Mouse (Mus musculus): Measurements from ENCODE around the gene Fat2. TPM values are rescaled to one million over a fixed set of nuclear protein-coding genes. Genes with fewer than 3 reads are reported as not detected.

The Fat2 gene
- polyA plus RNA-seq, 1 experiment from 2014 or later: 0.16 TPM

DNA sequence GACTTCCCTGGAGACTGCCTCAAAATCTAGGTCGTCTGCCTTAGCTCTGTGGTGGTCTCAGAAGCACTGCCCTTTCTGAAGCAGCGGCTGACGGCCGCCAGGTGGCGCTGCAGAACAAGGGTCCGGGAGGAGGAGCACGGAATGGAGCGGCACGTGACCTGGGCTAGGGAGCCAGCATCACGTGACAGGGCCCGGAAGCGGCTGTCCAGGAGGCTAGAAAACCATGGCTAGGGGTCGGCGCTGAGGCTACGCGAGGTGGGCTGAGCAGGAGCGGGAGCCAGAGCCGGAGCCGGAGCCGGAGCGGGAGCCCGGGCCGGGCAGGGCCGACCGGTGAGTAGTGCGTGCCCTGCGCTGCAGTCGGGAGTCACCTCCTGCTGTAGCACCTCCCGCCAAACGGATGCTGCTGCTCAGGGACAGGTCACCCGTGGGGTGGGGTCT, 132.2 kb downstream of the Fat2 start, which contains the start of gene Slc36a1:
Gene Slc36a1 (plus strand): TSS at position 192 of the 438 bp plus-strand sequence.
- peaks cover 8% of the 10 kb centered on the region; the same call in 1 of the 2 replicates for H3K4me1 ChIP-seq (ENCODE audit: control insufficient read depth, insufficient read depth, low read length)
- H3K27me3 ChIP-seq (ENCODE audit: control insufficient read depth, insufficient read depth, low read length): no peaks in the 10 kb centered on the region
- ATAC-seq (ENCODE audit: low FRiP score, low TSS enrichment): peak; percentile 95
- no peaks in the 10 kb centered on the region for H3K9me3 ChIP-seq (ENCODE audit: control insufficient read depth, low read length)
- no peak within 1 kb of the TSS for H3K27ac ChIP-seq (ENCODE audit: low read depth, low read length)
- WGBS: under 1% methylated on average over 31 of the region's 31 CpGs
- peak within 1 kb of the TSS; percentile 96 for H3K4me2 ChIP-seq (replicated peaks; ENCODE audit: low read depth, low read length)
- peak within 1 kb of the TSS; percentile 56 for H3K9ac ChIP-seq (ENCODE audit: low read depth, low read length)
- H3K4me3 ChIP-seq (ENCODE audit: low read length): peak within 1 kb of the TSS; percentile 77
- no peaks in the 10 kb centered on the region for H3K36me3 ChIP-seq (ENCODE audit: control insufficient read depth, insufficient read depth, low read length)

Other genes starting within 250 kb of the Fat2 start
- 27.3 and 33.6 TPM in 2 replicates for gene Gm2a, start 238.4 kb downstream of the Fat2 start, polyA plus RNA-seq (2014; fragmentation: Nextera tagmentation; extraction: Ambion mirVana)
- not detected in 2 replicates for gene Slc36a3, start 184.9 kb downstream of the Fat2 start, polyA plus RNA-seq (2014; fragmentation: Nextera tagmentation; extraction: Ambion mirVana)
- gene Slc36a2, start 151.5 kb downstream of the Fat2 start, polyA plus RNA-seq (2014; fragmentation: Nextera tagmentation; extraction: Ambion mirVana): 0.63 and 0.80 TPM in 2 replicates
- gene Slc36a1, start 132.2 kb downstream of the Fat2 start, polyA plus RNA-seq (2014; fragmentation: Nextera tagmentation; extraction: Ambion mirVana): 2.1 and 2.2 TPM in 2 replicates
- gene Sparc, start 86.6 kb upstream of the Fat2 start, polyA plus RNA-seq (2014; fragmentation: Nextera tagmentation; extraction: Ambion mirVana): 817 and 919 TPM in 2 replicates
- 389 and 470 TPM in 2 replicates for gene Atox1, start 124.7 kb upstream of the Fat2 start, polyA plus RNA-seq (2014; fragmentation: Nextera tagmentation; extraction: Ambion mirVana)
- gene G3bp1, start 133.1 kb upstream of the Fat2 start, polyA plus RNA-seq (2014; fragmentation: Nextera tagmentation; extraction: Ambion mirVana): 151 and 230 TPM in 2 replicates